Mouse (Mus musculus) layer of hippocampus, adult 8-10 months (tissue): ENCODE measurements around the gene Iffo2. TPM values are rescaled to one million over a fixed set of nuclear protein-coding genes. Genes with fewer than 3 reads are reported as not detected.
A peak's percentile ranks its signal among the peaks of the same experiment; 100 is the strongest.

ENCODE experiments used
- DNase-seq, 2 experiments: peaks; one replicate each; pipeline ENCODE4 v3.0.0; 2022; ENCODE audit warnings: low spot score in 2 of 2
- total RNA-seq, 4 experiments: library from RNA; stranded (reverse); gene quantifications; 2 replicates each; pipeline ENCODE4 v1.2.4; 2022

Gene Iffo2
- total RNA-seq, 4 experiments from 2014 or later, result 16.0 to 18.5 (median 17.7) TPM

- DNase-seq, result no peak
Observed at GRCm38 (mm10) chr4:139532081-139532480, 1.7 kb downstream of the Iffo2 start.

GRCm38 (mm10) chr4:139535127-139535695, 4.9 kb downstream of the Iffo2 start:
- no peak for DNase-seq

GRCm38 (mm10) chr4:139535719-139536118, 5.4 kb downstream of the Iffo2 start:
- no peak for DNase-seq

- peak in 1 of 2 experiments; percentile 21 for DNase-seq
Observed at GRCm38 (mm10) chr4:139536706-139537105, 6.4 kb downstream of the Iffo2 start.

- no peak for DNase-seq
Observed at GRCm38 (mm10) chr4:139540784-139541183, 10.4 kb downstream of the Iffo2 start.

- no peak for DNase-seq
Observed at GRCm38 (mm10) chr4:139545791-139546190, 15.4 kb downstream of the Iffo2 start.

GRCm38 (mm10) chr4:139549448-139549847, 19.1 kb downstream of the Iffo2 start:
- DNase-seq, result no peak

- no peak for DNase-seq
Observed at GRCm38 (mm10) chr4:139555235-139555634, 24.9 kb downstream of the Iffo2 start.

GRCm38 (mm10) chr4:139555951-139556350, 25.6 kb downstream of the Iffo2 start:
- no peak for DNase-seq

GRCm38 (mm10) chr4:139568361-139568760, 38.0 kb downstream of the Iffo2 start:
- DNase-seq, result no peak

- no peak for DNase-seq
Observed at GRCm38 (mm10) chr4:139570756-139571155, 40.4 kb downstream of the Iffo2 start.

- DNase-seq, result no peak
Observed at GRCm38 (mm10) chr4:139572928-139573512, 42.7 kb downstream of the Iffo2 start.

- DNase-seq, result peak; percentile 97 to 98
Observed at GRCm38 (mm10) chr4:139574156-139574798, 43.9 kb downstream of the Iffo2 start.

GRCm38 (mm10) chr4:139574799-139575672, 44.7 kb downstream of the Iffo2 start:
- peak; percentile 39 to 49 for DNase-seq

- no peak for DNase-seq
Observed at GRCm38 (mm10) chr4:139575673-139576003, 45.3 kb downstream of the Iffo2 start.

- DNase-seq, result no peak
Observed at GRCm38 (mm10) chr4:139576251-139576880, 46.0 kb downstream of the Iffo2 start.

- DNase-seq, result no peak
Observed at GRCm38 (mm10) chr4:139577006-139577405, 46.7 kb downstream of the Iffo2 start.

- no peak for DNase-seq
Observed at GRCm38 (mm10) chr4:139578389-139578788, 48.0 kb downstream of the Iffo2 start.

GRCm38 (mm10) chr4:139579003-139579402, 48.7 kb downstream of the Iffo2 start:
- no peak for DNase-seq

GRCm38 (mm10) chr4:139579466-139579865, 49.1 kb downstream of the Iffo2 start:
- no peak for DNase-seq

GRCm38 (mm10) chr4:139580663-139581336, 50.5 kb downstream of the Iffo2 start:
- no peak for DNase-seq
